Mouse (Mus musculus) kidney, postnatal 10 days (tissue): Measurements from ENCODE around the gene Nkrf.

Source experiments
- DNase-seq: peaks from one replicate; pipeline ENCODE4 v3.0.0; 2021; ENCODE audit warnings: mixed read lengths

Nkrf gene

DNA sequence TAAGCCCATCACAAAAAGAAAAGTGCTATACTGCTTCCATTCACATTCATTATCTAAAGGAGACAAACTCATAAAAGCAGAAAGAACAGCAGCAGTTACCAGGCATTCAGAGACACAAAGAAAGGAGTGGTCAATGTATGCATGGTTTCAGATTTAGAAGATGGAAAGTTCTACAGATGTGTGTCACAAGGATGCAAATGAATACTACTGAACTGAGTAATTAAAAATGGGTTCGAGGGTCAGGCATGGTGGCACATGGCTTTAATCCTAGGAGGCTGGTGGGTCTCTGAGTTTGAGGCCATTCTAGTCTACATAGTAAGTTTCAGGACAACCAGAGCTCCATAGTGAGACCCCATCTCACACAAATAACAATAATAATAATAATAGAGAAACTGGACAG, 55.5 kb downstream of the Nkrf start:
- DNase-seq: no peak

DNA sequence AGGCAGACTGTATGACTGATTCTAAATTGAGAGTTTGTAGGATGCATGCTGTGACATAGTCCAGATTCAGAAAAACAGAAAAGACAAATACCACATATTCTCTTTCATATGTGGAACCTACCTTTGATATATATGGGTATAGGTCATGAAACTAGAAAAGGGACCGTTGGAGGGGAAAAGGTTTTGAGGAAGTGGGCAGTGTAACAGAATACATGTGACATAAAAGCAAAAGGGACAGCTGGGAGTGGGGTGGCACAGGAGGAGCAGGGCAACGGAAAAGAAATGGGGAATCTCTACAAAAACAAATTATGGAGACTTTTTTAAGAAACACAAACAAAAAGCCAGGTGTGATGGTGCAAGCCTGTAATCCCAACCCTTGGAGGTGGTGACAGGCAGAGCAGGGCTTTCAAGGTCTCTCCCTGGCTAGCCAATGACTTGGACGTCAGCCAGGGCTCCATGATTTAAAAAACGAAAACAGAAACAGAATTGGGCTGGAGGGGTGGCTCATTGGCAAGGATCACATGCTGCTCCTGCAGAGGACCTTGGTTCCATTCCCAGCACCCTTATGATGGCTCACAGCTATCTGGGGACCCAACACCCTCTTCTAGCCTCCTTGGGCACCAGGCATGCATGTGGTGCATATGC, 59.2 kb downstream of the Nkrf start:
- DNase-seq: no peak

DNA sequence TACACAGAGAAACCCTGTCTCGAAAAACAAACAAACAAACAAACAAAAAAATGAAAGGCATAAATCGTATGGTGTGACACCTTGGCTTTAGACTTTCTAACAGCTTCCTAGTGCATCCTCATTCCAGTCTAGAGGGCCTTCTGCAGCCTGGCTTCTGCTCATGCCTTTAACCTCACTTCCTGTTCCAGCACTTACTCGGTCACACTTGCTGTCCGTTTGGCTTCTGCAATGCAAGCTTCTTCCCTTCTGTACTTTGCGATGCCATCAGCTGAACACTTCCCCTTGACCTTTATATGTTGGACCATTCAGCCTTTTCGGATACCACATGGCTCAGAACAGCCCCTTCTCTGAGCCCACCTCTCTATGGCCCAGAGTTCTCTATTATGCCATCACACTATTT, 61.0 kb downstream of the Nkrf start:
- DNase-seq: no peak

DNA sequence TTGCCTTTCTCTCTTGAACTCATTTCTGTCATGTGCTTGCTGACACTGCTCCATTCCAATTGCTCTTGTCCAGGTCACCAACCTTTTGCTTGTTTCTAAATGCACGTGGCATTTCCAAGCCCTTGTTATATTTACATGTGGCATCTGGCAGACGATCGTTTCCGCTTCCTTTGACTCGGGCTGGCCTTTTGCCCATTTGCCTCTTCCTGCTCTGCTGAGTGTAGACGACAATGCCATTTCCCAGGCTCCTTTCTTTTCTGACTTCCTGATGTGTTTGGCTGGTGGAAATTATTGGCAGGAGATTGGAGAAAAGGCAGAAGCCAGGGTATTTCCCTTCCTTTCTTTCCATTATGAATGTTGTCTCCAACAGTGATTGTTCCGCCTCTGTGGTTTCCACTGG, 63.3 kb downstream of the Nkrf start:
- DNase-seq: peak; percentile 74
